Mouse (Mus musculus) lung, postnatal 25 days (tissue): ENCODE measurements around the gene Cep131.

Source experiments
- DNase-seq: peaks from one replicate; pipeline ENCODE4 v3.0.0; 2022; ENCODE audit warnings: low spot score

The Cep131 gene

DNA sequence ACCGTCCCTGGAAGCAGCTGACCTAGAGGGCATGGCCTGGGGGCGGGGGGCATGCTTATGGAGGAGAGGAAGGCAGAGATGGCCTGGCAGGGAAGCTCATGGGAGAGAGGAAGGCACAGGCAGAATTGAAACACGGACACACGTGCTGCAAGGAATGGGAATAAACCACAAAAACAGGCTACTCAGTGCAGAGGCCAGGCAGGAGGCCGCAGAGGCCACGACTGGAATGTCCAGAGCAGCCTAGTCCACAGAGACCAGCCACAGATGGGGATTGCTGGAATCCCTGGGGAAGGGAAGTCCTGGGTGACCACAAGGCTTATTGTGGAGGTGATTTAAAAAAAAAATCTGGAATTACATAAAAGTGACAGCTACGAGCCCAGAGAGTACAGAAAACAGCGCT is 37.6 kb downstream of the Cep131 start:
- DNase-seq, result no peak

DNA sequence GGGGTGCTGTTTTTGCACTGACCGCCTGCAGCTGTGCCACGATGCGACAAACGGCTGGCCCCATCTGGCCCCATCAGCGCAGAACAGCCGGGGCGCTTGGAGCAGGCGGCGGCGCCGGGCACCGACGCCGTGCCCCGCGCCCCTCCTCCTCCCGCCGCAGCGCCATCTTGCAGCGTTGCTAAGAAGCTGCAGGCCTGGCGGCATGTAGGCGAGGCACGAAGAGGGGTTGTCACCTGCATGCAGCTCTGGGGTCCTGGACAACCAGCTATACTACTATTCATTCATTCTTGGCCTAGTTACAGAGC is 38.4 kb downstream of the Cep131 start:
- DNase-seq, result no peak

DNA sequence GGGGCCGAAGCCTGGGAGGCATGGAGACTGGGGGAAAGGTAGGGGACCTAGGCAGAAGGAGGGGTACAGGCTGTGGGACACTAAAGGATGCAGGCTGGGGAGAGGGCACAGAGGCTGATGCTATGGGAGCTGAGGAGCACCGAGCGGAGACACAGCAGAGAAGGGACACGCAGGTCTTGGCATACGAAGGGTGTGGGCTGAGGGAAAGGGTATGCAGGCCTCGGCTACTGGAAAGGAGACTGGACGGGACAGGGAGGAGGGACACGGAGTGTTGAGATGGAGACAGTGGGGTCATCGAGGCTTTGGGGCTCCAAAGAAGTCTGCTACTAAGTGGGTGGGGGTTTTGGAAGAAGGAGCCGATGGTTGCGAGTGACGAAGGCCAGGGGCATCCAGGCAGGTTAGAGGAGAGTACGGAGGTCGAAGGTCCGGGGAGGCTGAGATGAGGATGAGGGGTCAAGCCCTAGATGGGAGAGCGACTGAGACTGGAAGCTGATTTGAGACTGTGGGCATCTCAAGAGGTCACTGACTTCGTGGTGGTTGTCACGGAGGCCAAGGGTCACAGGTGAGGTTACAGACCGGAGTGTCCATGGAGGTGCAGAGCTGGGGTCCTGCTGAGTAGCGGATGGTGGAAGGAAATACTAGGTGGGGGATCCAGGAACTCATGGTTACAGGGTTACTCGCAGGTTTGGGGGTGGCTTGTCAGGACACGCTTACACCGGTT is 38.9 kb downstream of the Cep131 start:
- DNase-seq, result no peak

DNA sequence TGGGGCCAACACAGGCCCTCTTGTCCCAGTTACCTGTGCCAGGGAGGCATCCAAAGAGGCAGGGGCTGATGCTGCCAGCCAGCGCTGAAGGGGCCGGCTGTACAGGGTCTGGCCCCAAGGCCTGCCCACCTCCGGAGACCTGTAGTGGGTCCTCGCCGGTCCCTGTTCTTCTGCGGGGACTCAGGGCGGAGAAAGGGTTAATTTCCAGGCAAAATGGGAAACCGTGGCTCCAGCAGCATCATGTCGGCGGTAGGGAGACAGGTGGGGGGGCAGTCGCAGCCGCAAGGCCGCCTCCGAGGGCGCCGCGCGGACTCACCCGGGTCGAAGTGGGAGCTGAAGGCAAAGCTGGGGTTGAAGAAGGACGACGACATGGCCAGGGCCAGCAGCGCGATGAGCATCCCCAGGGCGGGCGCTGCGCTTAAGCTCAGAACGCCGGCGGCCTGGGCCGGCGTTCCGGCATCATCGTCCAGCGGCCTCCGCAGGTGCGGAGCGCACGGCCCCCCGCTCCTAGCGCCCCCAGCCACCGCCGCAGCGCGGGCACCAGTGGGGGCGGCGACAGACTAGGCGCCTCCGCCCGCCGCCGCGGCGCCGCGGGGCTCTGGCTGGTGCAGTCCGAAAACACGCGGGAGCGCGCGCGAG is 40.0 kb downstream of the Cep131 start, which contains the start of gene Aatk:
TSS of gene Aatk (minus strand) at position 615 of the 639 bp plus-strand sequence.
- no peak for DNase-seq

DNA sequence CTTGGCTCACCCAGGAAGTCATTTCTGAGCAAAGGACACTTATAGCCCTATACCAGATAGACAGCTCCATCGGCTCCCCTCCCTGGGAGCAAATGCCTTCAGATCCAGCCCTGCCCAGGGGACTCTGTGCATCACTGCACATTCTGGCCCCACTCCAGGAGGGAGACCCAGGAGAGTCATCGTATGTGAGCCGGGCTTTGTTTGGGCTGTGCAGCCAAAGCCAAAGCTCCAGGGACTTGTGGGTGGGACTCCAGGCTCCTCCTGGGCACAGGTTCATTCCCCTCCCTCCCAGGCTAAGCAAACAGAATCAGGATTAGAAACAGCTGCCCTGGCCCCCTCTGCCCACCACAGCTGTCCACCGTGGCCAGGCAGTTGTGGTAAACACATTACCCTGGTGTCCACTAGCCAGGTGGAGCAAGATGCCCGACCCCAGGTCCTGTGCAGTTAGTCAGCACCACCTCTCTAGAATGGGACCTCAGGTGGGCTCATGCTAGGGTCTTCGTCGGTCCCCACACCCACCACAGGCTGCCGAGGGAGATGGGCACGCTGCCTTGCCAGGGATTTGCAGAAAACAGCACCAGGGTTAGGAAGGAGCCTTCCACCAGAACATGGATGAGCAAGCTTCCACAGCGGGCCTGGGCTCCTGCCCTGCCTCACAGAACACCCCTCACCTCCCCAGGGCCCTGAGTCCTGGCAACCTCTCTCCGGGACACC is 40.6 kb downstream of the Cep131 start:
- DNase-seq, result no peak

DNA sequence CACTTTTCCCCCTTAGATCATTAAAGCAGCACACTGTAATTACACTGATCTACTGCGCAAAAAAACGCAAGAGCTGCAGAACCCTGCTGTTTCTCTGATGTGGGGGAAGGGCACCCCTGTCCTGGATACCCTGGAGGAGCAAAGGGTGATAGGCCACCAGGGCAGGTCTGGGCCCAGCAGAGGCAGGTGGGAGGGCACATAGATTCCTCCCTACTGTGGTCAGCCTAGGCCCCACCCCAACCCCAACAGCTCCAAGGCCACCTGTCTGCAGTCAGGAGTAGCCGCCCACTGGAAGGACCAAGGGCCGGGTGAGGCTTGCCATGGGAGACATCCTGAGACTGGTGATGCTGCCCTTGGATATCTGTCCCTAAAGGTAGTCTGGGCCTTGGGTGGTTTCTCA is 41.3 kb downstream of the Cep131 start:
- DNase-seq, result no peak

DNA sequence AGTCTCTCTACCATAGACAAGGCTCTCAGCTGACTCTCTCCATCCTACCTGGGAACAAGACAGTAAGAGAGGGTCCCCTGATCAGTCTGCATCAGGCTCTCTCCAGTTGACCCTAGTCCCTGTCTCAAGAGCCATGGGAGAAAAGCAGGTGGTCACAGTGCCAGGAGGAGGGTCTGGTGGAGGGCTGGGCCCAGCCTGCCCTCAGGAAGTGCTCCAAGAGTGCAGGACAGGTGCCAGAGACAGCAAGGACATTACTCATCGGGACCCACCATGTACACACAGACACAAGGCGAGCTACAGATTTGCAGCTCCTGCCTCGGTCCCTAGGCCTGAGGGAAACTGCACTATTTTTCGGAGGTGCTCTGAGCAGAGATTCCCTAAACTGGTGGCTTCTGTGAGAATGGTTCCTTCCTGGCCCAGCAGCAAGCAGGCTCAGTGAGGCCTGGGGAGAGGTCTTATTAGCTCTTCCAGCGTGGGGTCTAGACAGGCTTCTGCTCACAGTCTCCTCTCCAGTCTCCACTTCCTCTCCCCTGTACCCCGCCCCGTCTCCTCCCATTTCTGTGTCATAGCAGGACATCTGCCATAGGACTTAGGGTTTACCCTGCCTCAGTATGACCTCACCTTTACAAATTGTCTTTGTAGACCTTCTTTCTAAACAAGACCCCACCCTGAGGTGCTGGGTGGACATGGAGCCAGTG is 44.3 kb downstream of the Cep131 start:
- peak; percentile 43 for DNase-seq

DNA sequence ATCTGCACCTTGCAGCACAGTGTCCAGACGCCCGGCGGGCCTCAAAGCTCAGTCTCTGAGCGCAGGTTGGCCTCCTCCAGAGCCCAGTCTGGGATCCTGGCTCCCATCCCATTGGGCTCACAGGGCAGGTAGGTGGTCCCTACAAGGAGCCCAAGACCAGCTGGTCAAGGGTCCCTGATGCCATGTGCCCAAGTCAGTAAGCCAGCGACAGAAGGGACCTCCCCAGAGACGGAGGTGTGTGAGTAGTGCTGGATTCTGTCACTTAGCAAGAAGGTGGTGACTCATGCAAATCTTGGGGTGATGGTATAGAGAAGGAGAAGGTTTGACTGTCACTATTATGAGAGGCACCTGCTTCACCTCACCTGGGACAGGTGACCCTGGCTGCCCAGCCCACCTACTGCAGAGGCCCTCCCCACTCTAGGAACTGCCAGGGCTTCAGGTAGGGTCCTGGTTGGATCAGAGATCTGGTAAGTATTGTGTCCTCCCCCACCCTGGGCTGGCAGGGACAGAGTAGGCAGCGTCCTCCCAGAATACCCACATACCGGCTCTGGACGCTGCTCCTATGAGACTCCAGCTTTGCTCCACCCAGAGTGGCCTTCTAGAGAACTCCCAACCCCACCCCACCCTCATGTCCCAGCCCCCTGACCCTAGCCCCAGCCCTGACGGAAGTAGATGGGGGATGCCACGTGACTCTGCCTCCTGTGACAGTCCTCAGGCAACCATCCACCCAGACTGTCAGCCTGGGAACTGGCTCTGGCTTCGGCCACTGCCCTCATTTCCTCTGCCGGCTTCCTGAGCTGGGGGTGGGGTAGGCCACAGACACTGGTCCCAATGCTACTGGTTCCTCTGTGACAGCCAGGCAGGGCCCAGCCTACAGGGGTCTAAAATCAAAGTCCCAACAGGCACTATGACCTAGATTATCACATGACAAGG is 45.2 kb downstream of the Cep131 start:
- DNase-seq, result peak; percentile 93

DNA sequence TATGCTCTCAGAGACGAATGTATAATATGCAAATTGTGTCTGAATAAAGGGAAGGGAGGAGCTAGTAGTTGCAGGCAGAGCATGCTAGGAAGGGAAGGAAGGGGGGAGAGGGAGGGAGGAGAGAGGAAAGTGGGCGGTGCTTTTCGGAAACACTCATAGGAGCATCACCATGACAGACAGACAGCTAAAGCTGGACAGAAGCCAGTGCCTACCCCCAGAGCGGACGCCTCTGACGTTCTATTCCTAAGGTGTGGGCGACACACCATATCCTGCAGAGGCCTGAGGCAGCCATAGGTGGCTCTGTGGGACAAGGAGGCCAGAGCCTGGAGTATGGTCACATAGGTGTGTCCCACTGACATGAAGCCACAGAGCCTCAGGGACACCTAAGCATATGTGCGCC is 46.2 kb downstream of the Cep131 start:
- peak; percentile 50 for DNase-seq

DNA sequence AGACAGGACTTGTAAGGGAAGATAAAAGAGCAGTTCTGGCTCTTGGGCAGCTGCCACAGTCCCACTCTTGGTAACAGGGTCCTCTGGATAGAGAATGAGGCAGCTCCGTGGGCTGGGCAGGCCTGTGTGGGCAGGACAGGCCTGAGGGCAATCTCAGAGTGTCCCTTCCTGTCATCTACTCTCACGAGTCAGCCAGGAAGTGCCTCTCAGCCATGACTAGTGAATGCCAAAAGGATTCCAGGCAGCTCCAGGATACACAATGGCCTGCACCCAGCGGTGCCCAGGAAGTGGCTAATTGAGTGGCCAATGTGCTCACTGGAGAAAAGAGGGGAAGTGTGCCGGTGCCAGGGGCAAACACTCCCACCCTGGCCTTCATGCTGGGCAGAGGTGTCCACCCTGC is 47.0 kb downstream of the Cep131 start:
- peak; percentile 78 for DNase-seq

DNA sequence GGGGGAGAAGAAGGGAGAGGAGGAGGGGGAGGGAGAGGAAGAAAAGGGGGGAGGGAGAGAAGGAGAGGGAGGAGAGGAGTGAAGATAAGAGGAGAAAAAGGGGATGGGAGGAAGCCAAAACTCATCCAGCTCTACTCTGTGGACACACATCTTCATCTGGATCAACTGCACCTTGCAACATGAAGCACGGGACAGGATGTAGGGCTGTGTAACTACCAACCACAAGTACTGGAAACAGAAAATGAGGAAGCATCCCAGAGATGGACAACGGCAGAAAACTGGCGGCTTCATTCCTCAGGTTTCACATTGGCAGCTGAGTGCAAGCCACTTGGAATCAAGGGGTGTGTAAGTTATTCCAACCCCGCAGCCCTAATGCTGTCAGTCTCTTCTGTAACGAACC is 51.9 kb downstream of the Cep131 start:
- peak; percentile 49 for DNase-seq

DNA sequence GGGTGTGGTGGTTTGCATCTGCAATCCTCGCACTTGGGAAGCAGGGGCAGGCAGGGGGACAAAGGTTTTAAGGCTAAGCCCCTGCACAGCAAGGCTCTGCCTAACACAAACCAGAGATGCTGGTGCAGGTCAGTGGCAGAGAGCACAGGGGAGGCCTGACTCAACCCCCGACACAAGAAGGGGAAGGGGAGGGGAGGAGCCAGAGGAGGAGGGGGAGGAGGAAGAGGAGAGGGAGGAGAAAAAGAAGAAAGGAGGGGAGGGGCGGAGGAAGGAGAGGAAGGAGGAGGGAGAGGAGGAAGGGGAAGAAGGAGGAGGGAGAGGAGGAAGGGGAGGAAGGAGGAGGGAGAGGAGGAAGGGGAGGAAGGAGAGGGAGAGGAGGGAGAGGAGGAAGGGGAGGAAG is 52.3 kb downstream of the Cep131 start:
- DNase-seq, result no peak

DNA sequence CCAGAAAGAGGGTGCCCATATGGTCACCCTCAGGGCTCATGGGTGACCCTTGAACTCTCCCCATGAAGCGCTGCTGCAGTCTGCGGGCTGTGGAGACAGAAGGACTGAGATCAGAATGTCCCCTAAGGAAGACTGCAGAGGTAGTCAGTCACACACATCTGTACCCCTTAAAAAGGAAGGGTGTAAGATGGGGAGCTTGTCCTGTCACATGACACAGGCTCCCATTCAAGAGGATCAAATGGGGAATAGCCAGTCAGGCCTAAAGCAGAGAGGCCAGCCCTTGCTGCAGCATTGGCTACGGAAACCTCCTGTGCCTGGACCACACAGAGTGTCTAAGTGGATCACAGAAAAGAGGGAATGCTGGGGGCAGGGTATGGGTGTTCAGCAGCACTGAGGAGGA is 53.2 kb downstream of the Cep131 start:
- DNase-seq, result no peak

DNA sequence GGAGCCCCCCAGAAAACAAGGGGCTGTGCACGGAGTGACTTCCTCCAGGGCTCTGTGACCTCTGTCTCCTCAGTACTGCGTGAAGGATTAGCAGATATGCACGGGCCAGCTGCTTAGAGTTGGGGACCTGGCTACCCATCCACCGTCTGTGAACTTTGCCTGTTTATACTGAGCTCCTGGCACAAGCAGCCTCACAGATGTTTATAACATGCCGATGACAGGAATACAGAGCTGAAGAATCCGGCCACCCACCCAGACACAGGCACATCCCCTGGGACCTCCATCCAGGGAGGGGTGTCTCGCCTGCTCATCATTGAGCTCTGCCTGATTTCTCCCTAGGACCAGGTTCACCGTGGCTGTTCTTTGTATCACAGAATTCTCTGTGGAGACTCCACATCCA is 54.6 kb downstream of the Cep131 start:
- no peak for DNase-seq

DNA sequence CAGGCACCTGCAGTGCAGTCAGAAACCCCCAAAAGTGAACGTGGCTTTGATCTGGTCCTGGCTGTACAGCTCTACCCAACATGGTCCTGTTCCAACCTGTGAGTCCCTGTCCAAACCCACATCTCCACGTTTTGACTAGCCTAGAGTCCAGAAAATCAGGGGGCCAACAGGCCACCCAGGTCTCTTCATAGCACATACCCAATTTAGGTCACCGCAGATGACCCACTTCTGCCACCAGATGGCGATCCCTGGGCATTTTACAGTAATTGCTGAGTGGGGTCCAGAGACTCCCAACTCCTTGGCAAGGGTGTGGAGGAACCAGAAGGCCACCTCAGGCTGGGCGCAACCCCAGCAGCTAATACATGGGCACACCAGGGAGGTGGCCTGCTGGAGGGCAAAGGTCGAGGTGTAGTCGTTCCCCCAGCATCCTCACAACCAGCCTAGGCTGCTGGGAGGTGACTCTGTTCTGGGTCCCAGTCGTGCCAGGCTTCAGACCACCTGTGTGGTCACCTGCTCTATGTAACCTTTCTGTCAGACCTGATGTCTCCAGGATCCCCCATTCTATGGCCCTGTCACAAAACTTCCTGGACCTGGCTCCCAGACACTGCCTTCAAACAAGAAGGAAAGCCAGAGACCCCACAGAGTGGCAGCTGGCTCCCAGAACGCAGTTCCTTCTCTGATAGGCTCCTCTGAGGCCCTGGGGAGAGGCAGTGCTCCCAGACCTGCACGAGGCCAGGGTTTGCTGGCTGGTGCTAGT is 56.3 kb downstream of the Cep131 start:
- peak; percentile 51 for DNase-seq

DNA sequence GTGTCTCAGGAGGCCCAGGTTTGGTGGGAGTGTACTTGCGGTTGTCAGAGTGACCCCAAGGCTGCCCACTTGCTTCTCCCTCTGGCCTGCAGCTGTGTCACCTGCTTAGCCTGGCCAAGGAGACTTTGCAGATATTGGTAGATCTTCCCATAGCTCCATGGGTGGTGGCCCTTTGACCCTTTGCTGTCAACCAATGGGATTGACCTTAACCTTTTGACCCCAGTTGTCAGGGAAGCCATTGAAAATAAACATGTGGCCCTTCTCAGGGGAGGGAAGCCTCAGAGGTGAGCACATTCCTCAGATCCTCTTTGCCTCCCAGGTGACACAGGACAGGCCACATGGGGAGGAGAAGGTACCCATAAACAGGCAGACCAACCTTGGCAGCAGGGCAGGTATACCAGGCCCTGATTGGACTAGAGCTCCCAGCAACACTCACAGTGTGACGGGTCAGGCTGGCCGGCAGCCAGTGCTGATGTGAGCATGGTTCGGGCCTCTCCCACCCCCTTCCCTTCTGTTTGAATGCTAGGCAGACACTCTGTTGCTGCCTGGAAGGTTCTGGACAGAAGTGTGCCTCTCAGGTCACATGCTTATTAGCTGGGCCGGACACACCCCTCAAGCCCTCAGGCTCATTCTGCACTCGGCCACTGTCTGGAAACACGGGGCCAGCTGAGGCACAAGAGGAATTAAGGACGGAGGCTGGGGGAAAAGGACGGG is 57.0 kb downstream of the Cep131 start:
- DNase-seq, result no peak

DNA sequence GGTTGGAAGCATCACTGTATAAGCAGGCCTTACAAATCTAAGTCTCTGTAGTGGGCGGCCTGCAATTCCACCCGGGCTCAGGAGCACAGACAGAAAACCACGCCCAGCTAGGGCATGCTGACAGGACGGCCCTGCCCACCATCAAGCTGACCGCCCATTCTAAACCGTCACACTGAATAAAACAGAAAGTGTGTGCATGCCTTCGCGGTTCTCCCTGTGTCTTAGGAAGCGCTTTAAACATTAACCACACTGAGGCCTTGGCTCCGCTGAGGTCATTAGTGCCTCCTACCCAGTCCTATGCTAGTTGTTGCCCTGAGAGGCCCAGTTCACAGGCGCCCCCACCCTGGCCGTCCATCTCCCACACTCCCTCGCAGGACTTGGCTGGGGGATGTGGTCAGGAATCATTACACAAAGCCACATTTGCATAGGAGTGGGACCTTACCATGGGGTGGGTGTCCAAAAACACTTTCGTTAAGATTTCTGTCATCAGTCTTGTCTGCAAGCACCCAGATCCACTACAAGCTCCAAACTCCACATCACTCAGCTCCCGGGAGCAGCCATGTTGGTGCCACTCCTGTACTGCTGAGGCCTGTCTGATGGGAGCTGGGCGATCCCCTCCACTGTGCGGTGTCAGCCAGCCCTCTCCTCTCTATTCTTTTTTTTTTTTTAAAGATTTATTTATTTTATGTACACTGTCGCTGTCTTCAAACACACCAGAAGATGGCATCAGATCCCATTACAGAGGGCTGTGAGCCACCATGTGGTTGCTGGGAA is 58.1 kb downstream of the Cep131 start:
- DNase-seq, result no peak

DNA sequence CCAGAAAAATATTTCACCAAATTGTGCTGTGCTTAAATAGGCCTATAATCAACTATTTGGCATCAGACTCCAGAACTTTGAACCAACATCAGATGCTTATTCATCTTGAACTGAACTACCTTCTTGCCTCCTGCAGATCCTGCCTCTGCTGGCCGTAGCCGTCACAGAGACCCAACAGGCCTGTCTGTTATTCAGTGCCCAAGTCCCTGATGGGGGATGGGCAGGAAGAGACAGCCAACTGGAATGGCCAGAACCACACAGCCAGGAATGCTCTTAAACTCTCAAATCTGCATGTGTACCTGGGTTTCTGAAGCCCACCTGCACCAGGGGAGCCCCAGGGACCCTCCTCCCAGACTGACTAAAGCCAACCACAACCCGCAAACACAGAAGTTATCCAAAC is 59.7 kb downstream of the Cep131 start:
- DNase-seq, result no peak

DNA sequence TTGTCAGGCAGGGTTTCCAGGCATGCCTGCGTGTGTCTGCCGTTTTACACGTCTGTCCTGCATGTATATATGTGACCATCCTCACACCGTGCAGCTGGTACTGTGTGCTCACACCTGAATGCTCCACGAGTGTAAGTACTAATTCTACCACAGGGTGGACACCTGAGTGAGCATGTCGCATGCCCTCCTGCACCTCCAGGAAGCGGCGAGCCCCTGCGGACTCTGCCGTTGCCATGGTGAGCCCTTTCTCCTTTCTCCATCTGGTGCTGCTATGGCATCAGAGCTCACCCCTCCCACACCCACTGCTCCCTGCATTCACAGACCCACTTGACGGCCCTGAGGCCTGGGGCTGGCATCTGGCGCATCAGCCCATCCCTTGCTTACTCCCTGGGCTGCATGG is 63.8 kb downstream of the Cep131 start:
- no peak for DNase-seq

DNA sequence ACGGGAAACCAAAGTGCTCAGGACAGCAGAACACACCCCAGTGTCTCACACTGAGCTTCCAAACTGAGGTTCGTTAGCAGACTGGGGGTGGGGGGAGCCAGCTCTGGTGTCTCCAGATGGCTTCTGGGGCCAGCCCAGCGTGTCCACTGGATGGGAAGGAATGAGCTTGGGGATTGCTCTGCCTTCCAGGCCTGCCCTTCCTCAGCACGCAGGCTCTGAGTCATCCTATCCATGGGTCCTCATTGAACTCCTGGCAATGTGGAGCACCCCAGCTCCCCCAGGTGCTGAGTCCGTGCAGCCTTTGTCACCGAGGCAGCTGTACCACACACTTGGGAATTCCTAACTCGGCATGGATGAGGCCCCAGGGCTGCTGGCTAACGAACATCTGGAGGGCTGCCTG is 64.4 kb downstream of the Cep131 start:
- DNase-seq, result no peak
